Mouse (Mus musculus): Measurements from ENCODE around the gene Rhbdl3.

Rhbdl3 gene

DNA sequence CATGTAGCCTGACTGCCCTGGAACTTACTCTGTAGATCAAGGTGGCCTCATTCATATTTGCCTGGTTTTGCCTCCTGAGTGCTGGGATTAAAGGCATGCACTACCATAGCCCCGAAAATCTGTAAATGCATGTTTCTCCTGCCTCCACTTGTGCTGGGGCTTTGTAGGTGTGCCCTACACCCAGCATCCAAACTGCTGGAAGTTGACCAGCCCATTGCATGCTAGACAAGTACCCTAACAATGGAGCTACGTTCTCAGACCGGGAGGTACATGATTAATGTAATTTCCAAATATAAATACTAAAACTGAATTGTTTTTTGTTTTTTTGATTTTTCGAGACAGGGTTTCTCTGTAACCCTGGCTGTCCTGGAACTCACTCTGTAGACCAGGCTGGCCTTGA, 84.3 kb downstream of the Rhbdl3 start:
- DNase-seq (ENCODE audit: low spot score): no peak

DNA sequence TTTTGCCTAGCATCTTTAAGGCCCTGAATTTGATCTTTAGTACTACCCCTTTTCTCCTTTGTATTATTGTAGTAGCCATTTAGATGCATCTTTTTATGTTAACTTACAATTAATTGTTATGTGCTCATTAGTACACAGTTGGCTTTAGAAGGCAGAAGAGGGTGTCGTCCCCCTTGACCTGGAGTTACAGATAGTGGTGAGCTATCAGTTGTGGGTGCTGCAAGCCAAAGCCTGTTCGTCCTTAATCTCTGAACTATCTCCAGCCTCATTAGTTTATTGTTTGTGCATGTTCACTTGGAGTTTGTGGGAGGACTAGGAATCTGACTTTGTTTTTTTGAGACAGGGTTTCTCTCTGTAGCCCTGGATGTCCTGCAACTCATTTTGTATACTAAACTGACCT, 86.1 kb downstream of the Rhbdl3 start:
- no peak for DNase-seq (ENCODE audit: low spot score)

DNA sequence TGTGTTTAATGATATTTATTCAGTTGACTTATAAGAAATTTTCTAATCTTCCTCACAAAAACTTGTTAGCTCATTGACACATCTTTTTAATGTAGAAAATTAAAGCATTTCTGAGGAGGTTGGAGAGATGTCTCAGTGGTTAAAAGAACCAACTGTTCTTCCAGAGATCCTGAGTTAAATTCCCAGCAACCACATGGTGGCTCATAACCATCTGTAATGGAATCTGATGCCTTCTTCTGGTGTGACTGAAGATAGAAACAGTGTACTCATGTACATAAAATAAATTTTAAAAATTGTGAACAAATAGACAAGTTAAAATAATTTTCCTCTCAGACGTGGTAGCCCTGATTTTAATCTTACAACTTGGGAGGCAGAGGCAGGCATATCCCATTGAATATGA, 89.2 kb downstream of the Rhbdl3 start:
- DNase-seq (ENCODE audit: low spot score): no peak

DNA sequence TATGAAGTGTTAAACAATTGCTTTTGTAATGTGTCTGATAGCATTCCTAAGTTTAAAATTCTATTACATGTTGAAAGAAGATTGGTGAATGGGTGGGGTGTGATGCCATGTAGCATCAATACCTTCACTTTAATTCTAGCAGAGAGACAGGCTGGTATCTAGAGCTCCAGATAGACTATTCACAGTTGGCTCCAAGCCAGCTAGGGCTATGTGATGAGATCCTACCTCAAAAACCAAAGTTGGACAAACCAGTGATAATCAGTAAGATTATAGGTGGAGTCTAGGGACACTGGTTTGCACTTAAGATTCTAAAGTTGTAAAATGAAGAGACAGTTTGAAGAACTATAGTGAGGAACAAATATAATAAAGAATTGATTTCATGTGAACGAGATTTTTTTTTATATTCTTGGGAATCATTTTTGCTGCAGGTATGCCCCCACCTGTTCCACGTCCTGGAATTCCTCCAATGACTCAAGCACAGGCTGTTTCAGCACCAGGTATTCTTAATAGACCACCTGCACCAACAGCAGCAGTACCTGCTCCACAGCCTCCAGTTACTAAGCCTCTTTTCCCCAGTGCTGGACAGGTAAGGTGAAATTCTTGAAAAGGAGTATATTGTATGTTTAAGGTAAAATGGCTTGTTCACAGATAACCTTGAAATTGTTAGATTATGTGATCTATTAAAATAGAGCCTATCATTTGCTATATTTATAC, 90.9 kb downstream of the Rhbdl3 start:
- DNase-seq (ENCODE audit: low spot score): no peak

DNA sequence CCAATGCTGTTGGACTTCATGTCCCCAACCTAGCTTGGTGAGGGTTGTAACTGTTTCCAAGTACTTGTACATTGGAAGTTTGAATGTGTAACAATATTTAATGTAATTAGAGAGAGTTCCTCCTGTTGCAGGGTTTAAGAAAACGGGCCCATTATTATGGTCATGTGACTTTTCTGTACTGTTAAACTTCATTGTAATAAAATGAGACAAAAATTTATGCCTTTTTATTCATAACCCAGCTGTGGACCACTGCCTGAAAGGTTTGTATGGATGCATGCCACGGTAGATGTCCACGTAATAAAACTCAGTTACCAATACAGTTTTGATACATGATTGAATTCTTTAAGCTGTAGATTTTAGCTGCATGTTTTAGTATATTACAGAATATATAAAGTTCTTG, 95.2 kb downstream of the Rhbdl3 start:
- no peak for DNase-seq (ENCODE audit: low spot score)

DNA sequence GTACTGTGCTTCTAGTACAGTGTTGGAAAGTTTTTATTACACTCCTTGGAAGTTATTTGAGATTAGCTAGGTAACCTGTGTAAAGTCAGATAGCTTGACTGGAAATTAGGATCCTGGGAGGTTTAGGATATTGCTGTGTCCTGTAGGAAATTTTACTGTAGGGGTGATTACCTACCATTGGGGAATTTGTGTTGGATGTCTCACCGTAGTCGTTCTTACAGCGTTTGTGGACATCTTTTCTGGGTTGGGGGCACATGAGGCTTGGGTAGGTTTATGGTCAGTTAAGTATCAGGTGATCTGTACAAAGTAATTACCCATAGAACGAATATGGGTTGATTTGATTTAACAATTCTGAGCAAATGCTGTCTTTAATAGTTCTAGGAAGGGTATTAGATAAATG, 95.9 kb downstream of the Rhbdl3 start:
- no peak for DNase-seq (ENCODE audit: low spot score)
